Mouse (Mus musculus) cerebellum, adult 2 months (tissue): ENCODE results near the gene Wdr11. TPM values are rescaled to one million over a fixed set of nuclear protein-coding genes. Genes with fewer than 3 reads are reported as not detected.

Experiments used
- DNase-seq, 2 experiments: peaks; one replicate each; pipeline ENCODE4 v3.0.0; 2021
- H3K27ac ChIP-seq: fragments of 200-500 bp; 2 replicates; pipeline ENCODE4 v1.5.1; 2012; ENCODE audit warnings: low read length, control low read depth, inconsistent platforms; ENCODE audit not compliant: insufficient read depth
- H3K27me3 ChIP-seq: fragments of 200-500 bp; 2 replicates; pipeline ENCODE4 v1.6.1; 2012; ENCODE audit warnings: inconsistent platforms, mild to moderate bottlenecking, low read length, moderate library complexity; ENCODE audit not compliant: control insufficient read depth, insufficient read depth
- H3K4me1 ChIP-seq: fragments of 200-500 bp; 2 replicates; pipeline ENCODE4 v1.6.1; 2011; ENCODE audit warnings: low read length; ENCODE audit not compliant: control insufficient read depth, insufficient read depth
- H3K4me3 ChIP-seq: fragments of 200-500 bp; replicated peaks from 2 replicates; pipeline ENCODE3; 2011; ENCODE audit warnings: mild to moderate bottlenecking, low read depth, low read length, control low read depth; ENCODE audit not compliant: insufficient read depth
- CTCF ChIP-seq: fragments of 200-500 bp; IDR thresholded peaks from 2 replicates; pipeline ENCODE4 v1.5.1; 2011; ENCODE audit warnings: low read depth, mild to moderate bottlenecking, control low read depth, low read length, moderate library complexity, borderline replicate concordance; ENCODE audit not compliant: insufficient read depth
- POLR2A ChIP-seq: fragments of 200-500 bp; IDR thresholded peaks from 2 replicates; pipeline ENCODE4 v1.6.1; 2011; ENCODE audit warnings: low read length, control low read depth, borderline replicate concordance; ENCODE audit not compliant: insufficient read depth
- WGBS: fragments of 180-500 bp; shearing (Covaris S2); methylation state at CpG from one replicate; pipeline ENCODE4 v1.1.7; 2018; 5-methylcytosine and 5-hydroxymethylcytosine counted together
- polyA plus RNA-seq: library from polyadenylated mRNA; depleted of rRNA; stranded (reverse); fragments of >200 nt; gene quantifications from 2 replicates; pipeline ENCODE4 v1.2.3, GENCODE M21; 2012; rRNA removed

Wdr11 gene
- 32.8 and 34.9 TPM in 2 replicates for polyA plus RNA-seq

- DNase-seq, result peak; percentile 85 to 88
- TF ChIP-seq CTCF (no peak), POLR2A (peak; percentile 83)
- Histone ChIP-seq H3K4me3 (peak within 1 kb of the TSS; percentile 86), H3K4me1 (no peaks in the 10 kb centered on the region), H3K27me3 (no peaks in the 10 kb centered on the region), H3K27ac (peak within 1 kb of the TSS; percentile 80)
- WGBS, result 3% methylated on average over 37 of the region's 37 CpGs
Observed at GRCm38 (mm10) chr7:129591371-129592131, at the start of gene Wdr11. Gene Wdr11, plus strand, starts transcription at chr7:129591863.

DNA sequence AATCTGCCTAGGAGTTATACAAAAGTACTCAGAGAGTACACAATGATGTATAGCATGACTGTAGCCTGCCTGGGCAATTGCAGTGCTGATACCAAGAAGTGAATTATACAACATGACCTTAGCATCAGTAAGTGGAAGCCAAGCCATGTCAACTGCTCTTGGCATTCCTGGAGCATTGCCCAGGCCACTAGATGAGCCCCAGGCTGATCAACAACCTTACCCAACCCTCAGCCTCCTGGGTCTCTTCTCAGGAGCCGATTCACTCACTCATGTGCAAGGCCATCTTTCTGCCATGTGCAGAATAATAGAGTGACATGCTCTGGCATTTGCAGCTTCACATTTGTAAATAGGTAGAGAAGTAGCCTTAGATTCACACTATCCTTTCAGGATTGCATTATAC, 24.1 kb upstream of the Wdr11 start:
- Histone ChIP-seq H3K27me3 (no peaks in the 10 kb centered on the region), H3K27ac (no peak overlapping the region), H3K4me3 (no peak overlapping the region), H3K4me1 (no peaks in the 10 kb centered on the region)
- DNase-seq, result no peak
- TF ChIP-seq POLR2A (no peak), CTCF (no peak)
- WGBS, result 19% methylated on average over 1 of the region's 1 CpGs

DNA sequence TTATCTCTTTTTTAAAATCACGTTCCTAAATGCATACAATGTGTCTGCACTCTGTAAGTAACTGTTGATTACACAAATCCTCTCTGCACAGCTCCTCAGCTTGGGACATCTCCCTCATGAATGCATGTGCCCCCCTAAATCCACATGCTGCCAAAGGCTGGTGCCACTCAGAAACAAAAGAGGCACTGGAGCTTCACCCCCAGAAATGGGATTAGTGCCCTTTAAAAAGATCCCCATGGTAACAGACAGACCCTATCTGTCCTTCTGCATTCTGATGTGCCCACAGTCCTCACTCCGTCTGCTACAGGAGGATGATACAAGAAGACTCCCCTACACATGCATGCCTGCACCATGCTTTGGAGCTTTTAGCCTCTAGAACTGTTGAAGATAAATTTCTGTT, 23.3 kb upstream of the Wdr11 start:
- no peaks in the 10 kb centered on the region for H3K27me3 ChIP-seq
- H3K4me1 ChIP-seq, result no peaks in the 10 kb centered on the region
- 39% methylated on average over 2 of the region's 2 CpGs for WGBS
- H3K4me3 ChIP-seq, result no peak overlapping the region
- DNase-seq, result no peak
- no peak for TF ChIP-seq POLR2A
- TF ChIP-seq CTCF, result no peak
- no peak overlapping the region for H3K27ac ChIP-seq

- H3K27ac ChIP-seq, result no peak overlapping the region
- WGBS, result 66% methylated on average over 4 of the region's 4 CpGs
- no peak for DNase-seq
- no peaks in the 10 kb centered on the region for H3K27me3 ChIP-seq
- no peak for TF ChIP-seq POLR2A
- TF ChIP-seq CTCF, result no peak
- H3K4me1 ChIP-seq, result no peaks in the 10 kb centered on the region
- H3K4me3 ChIP-seq, result no peak overlapping the region
Observed at GRCm38 (mm10) chr7:129574471-129574870, 17.2 kb upstream of the Wdr11 start.

DNA sequence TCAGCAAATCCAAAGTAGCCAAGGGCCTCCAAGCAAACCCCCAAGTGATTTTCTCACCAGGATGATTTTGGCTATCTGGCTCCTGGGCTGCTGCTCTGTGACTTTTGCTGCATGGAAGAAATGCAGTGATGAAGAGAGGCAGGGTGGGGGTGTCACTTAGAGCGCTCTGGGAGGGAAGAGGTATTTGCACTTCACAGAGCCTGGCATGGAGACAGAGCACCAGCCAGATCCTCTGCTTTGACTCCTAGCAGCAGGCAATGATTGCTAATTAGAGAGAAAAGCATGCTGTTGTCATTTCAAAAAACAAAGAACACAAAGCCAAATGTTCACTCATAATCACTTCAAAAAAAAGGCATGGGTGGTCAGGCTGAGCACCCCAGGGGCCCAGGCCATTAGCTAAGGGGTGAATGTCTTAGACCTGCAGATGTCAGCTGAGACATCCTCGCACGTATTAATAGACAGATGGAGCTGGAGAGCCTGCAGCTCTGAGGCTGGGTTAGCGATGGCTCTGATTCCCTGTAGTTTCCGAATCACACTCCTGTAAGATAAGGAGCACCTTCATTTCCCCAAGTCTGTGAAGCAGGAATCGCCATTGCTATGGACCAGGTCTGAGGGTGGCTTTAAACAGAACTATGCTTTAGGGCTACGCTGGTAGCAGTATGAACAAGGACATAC, 16.4 kb upstream of the Wdr11 start:
- 17% methylated on average over 7 of the region's 7 CpGs for WGBS
- H3K27ac ChIP-seq, result 0 out of 2 replicates have a peak overlapping the region, but pooled peaks have one; percentile 21
- H3K4me3 ChIP-seq, result no peak overlapping the region
- no peaks in the 10 kb centered on the region for H3K27me3 ChIP-seq
- peak in 1 of 2 experiments; percentile 3 for DNase-seq
- TF ChIP-seq CTCF (no peak), POLR2A (no peak)
- no peaks in the 10 kb centered on the region for H3K4me1 ChIP-seq

- peak overlapping the region; percentile 86 for H3K4me3 ChIP-seq
- no peaks in the 10 kb centered on the region for H3K4me1 ChIP-seq
- peak overlapping the region; percentile 80 for H3K27ac ChIP-seq
- no peak for TF ChIP-seq CTCF
- TF ChIP-seq POLR2A, result no peak; the same call in 1 of the 2 replicates
- DNase-seq, result no peak
- WGBS, result 0% methylated on average over 13 of the region's 13 CpGs
- no peaks in the 10 kb centered on the region for H3K27me3 ChIP-seq
Observed at GRCm38 (mm10) chr7:129592132-129592745, 576 bp downstream of the Wdr11 start.

DNA sequence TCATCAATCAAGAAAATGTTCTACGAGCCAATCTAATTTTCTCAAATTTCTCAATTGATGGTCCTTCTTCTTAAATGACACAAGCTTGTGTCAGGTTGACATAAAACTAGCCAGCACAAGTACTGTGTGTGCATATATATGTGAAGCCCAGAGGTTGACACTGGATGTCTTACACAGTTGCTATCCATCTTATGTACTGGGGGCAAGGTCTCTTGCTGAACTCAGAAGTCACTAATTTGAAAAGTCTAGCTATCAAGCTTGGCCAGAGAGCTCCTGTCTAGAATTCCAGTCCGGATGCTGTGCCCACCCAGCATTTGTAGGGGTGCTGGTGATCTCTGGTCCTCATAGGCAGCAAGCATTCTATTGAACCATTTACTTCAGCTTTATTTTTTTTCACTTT, 5.5 kb downstream of the Wdr11 start:
- H3K27me3 ChIP-seq, result no peaks in the 10 kb centered on the region
- H3K27ac ChIP-seq, result no peak overlapping the region
- no peak for DNase-seq
- H3K4me1 ChIP-seq, result no peaks in the 10 kb centered on the region
- WGBS, result 97% methylated on average over 2 of the region's 2 CpGs
- TF ChIP-seq CTCF (no peak), POLR2A (no peak)
- H3K4me3 ChIP-seq, result no peak overlapping the region
